Mouse (Mus musculus): ENCODE data around the gene Tmprss3. TPM values are rescaled to one million over a fixed set of nuclear protein-coding genes. Genes with fewer than 3 reads are reported as not detected.

Gene Tmprss3
- total and polyA plus RNA-seq, 3 experiments = 0.08 to 0.11 TPM; not detected in 1

DNA sequence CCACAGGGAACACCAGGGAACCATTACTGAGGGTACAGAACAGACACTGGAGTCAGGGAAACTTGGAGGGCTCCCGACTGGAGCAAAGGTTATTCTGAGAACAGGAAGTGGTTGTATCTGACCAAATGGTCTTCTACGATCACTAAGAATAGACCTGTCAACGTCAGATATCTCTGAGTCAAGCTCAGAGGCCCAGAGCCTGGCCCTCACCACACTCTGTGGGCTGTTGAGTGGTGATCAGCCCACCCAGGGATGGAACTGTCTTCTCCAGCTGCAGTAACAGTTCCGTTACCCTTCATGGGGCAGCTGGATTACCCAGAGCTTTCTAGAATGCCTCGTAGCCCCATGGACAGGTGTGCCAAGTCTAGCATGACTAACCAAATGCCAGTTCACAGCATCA, 46.5 kb upstream of the Tmprss3 start:
- Histone ChIP-seq H3K9ac (ENCODE audit: control insufficient read depth, low read depth, low read length, poor library complexity, severe bottlenecking) (no peak overlapping the region), H3K36me3 (ENCODE audit: control insufficient read depth in 1 of 2, insufficient read depth in 2 of 2, low read length in 2 of 2) (peaks cover 0 to 3% of the 10 kb centered on the region in 2 experiments; a peak in 2 of 4 replicates), H3K27me3 (ENCODE audit: control insufficient read depth in 1 of 2, insufficient read depth in 2 of 2, low read length in 2 of 2) (no peaks in the 10 kb centered on the region), H3K4me1 (ENCODE audit: control insufficient read depth in 1 of 2, insufficient read depth in 2 of 2, low read length in 2 of 2) (peaks cover 0 to 4% of the 10 kb centered on the region in 2 experiments; a peak in 2 of 4 replicates), H3K9me3 (replicated peaks; ENCODE audit: insufficient read depth, low read length) (no peaks in the 10 kb centered on the region), H3K27ac (ENCODE audit: control insufficient read depth, low read depth, low read length) (no peak overlapping the region), H3K79me2 (ENCODE audit: control insufficient read depth, insufficient read depth, low read length, poor library complexity) (no peaks in the 10 kb centered on the region), H3K4me3 (ENCODE audit: control insufficient read depth in 1 of 2, insufficient read depth in 1 of 2, low read depth in 2 of 2, low read length in 2 of 2) (no peak overlapping the region)
- no peak for TF ChIP-seq TBP (IDR thresholded peaks at IDR 0.05; ENCODE audit: low read depth, low read length)
- TF ChIP-seq POLR2A (IDR thresholded peaks at IDR 0.05; ENCODE audit: control insufficient read depth in 1 of 2, insufficient read depth in 1 of 2, low read depth in 1 of 2, low read length in 2 of 2, poor library complexity in 1 of 2) = no peak
- TF ChIP-seq ZKSCAN1 (IDR thresholded peaks at IDR 0.05; ENCODE audit: low read depth, low read length) = no peak
- no peak for TF ChIP-seq SIN3A (IDR thresholded peaks at IDR 0.05; ENCODE audit: low read length)
- no peak for TF ChIP-seq NRF1 (IDR thresholded peaks at IDR 0.05; ENCODE audit: insufficient read depth, low read depth, low read length, poor library complexity, severe bottlenecking)
- no peak for TF ChIP-seq TCF12 (IDR thresholded peaks at IDR 0.05; ENCODE audit: low read depth, low read length)
- TF ChIP-seq ZNF384 (IDR thresholded peaks at IDR 0.05; ENCODE audit: low read depth, low read length) = no peak
- TF ChIP-seq E2F4 (IDR thresholded peaks at IDR 0.05; ENCODE audit: borderline replicate concordance, low read depth, low read length) = no peak
- TF ChIP-seq ETS1 (IDR thresholded peaks at IDR 0.05; ENCODE audit: low read depth, low read length) = no peak
- no peak for TF ChIP-seq POLR2AphosphoS5 (IDR thresholded peaks at IDR 0.05; ENCODE audit: borderline replicate concordance, low read depth, low read length)
- TF ChIP-seq MXI1 (IDR thresholded peaks at IDR 0.05; ENCODE audit: low read depth, low read length) = no peak
- no peak for TF ChIP-seq ELF1 (IDR thresholded peaks at IDR 0.05; ENCODE audit: low read depth, low read length)
- TF ChIP-seq HCFC1 (IDR thresholded peaks at IDR 0.05; ENCODE audit: low read depth, low read length) = no peak
- DNase-seq (ENCODE audit: low read depth, low spot score) = no peak

DNA sequence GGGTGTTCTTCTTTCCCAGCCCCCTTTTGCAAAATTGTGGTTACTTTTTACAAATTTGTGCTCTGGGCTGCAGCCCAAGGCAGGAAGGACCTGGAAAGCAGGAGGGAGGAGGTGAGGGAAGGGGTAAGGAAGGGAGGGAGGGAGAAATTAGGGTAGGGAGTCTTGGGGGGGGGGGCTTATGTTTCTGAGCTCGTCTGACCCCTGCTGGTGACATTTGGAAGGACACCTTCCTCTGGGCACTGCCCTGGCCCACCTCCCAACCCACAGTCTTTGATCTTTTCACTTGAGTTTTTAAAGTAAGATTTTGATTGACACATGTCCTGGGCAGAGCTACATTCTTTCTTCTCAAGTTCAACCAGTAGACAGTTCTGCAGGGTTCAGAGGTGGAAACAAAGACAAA, 44.0 kb upstream of the Tmprss3 start:
- H3K79me2 ChIP-seq (ENCODE audit: control insufficient read depth, insufficient read depth, low read length, poor library complexity) = no peaks in the 10 kb centered on the region
- TF ChIP-seq SMC3 (IDR thresholded peaks at IDR 0.05; ENCODE audit: low read depth, low read length) = peak; percentile 29; the same call in 1 of the 2 replicates
- no peak for TF ChIP-seq MAX (IDR thresholded peaks at IDR 0.05; ENCODE audit: low read length)
- TF ChIP-seq TBP (IDR thresholded peaks at IDR 0.05; ENCODE audit: low read depth, low read length) = no peak
- peak; percentile 24 to 47 (median 31); a peak in 4 of 6 replicates for TF ChIP-seq CTCF (IDR thresholded peaks at IDR 0.05 in 2 of 3, conservative IDR thresholded peaks at IDR 0.05 in 1 of 3; ENCODE audit: control insufficient read depth in 1 of 3, insufficient read depth in 1 of 3, low read depth in 2 of 3, low read length in 3 of 3, poor library complexity in 1 of 3, severe bottlenecking in 1 of 3)
- H3K36me3 ChIP-seq (ENCODE audit: control insufficient read depth in 1 of 2, insufficient read depth in 2 of 2, low read length in 2 of 2) = peaks cover 8 to 17% of the 10 kb centered on the region in 2 experiments
- H3K9ac ChIP-seq (ENCODE audit: control insufficient read depth, low read depth, low read length, poor library complexity, severe bottlenecking) = no peak overlapping the region
- no peak overlapping the region for H3K27ac ChIP-seq (ENCODE audit: control insufficient read depth, low read depth, low read length)
- H3K27me3 ChIP-seq (ENCODE audit: control insufficient read depth in 1 of 2, insufficient read depth in 2 of 2, low read length in 2 of 2) = no peaks in the 10 kb centered on the region
- no peak for DNase-seq (ENCODE audit: low read depth, low spot score)
- no peak overlapping the region for H3K4me3 ChIP-seq (ENCODE audit: control insufficient read depth in 1 of 2, insufficient read depth in 1 of 2, low read depth in 2 of 2, low read length in 2 of 2)
- no peaks in the 10 kb centered on the region; the same call in 1 of the 2 replicates for H3K9me3 ChIP-seq (replicated peaks; ENCODE audit: insufficient read depth, low read length)
- H3K4me1 ChIP-seq (ENCODE audit: control insufficient read depth in 1 of 2, insufficient read depth in 2 of 2, low read length in 2 of 2) = peaks cover 13 to 21% of the 10 kb centered on the region in 2 experiments
